Comparison of ENCODE assay signal across 25 mouse cellular contexts in genomic region chr11:4768399-4768798, GRCm38 (mm10). TPM values are rescaled to one million over a fixed set of nuclear protein-coding genes. Genes with fewer than 3 reads are reported as not detected.
DNase-seq lines count a peak whose midpoint lies in the region; ATAC-seq and TF ChIP-seq lines count a peak whose summit lies in the region.
"Had no signal": no experiment of that assay in that cellular context is flagged by ENCODE, and none has a peak within 500 bp of the region (broad histone marks: within the 10 kb centered on the region; RNA-seq: fewer than 3 reads in every experiment).

No protein-coding gene starts in this region.

- H3K27me3 ChIP-seq in forebrain, embryonic 14.5 days (replicated peaks; ENCODE audit: control insufficient read depth, insufficient read depth, low read length): no peaks in the 10 kb centered on the region
- H3K27me3 ChIP-seq in forebrain, embryonic 12.5 days: no peaks in the 10 kb centered on the region
- H3K27me3 ChIP-seq in forebrain, postnatal 0 days (ENCODE audit: insufficient read depth, low read length): no peaks in the 10 kb centered on the region
- no peaks in the 10 kb centered on the region for H3K27me3 ChIP-seq in forebrain, embryonic 11.5 days (ENCODE audit: control insufficient read depth, insufficient read depth, low read length)
- H3K27me3 ChIP-seq: embryonic facial prominence, embryonic 12.5 days; hindbrain, embryonic 15.5 days had no signal

- WGBS in forebrain, embryonic 14.5 days: 79% methylated on average over 4 of the region's 4 CpGs
- WGBS in forebrain, embryonic 12.5 days: 83% methylated on average over 4 of the region's 4 CpGs
- WGBS in forebrain, postnatal 0 days: 63% methylated on average over 4 of the region's 4 CpGs
- 86% methylated on average over 4 of the region's 4 CpGs for WGBS in forebrain, embryonic 11.5 days

- no peaks in the 10 kb centered on the region for H3K9me3 ChIP-seq in forebrain, embryonic 14.5 days (replicated peaks; ENCODE audit: control insufficient read depth, low read length)
- H3K9me3 ChIP-seq in forebrain, embryonic 12.5 days: no peaks in the 10 kb centered on the region
- H3K9me3 ChIP-seq in forebrain, postnatal 0 days (ENCODE audit: low read length): no peaks in the 10 kb centered on the region
- H3K9me3 ChIP-seq in forebrain, embryonic 11.5 days (ENCODE audit: control insufficient read depth, low read length): no peaks in the 10 kb centered on the region
- H3K9me3 ChIP-seq: embryonic facial prominence, embryonic 12.5 days; embryonic facial prominence, embryonic 15.5 days; hindbrain, embryonic 12.5 days; hindbrain, embryonic 15.5 days had no signal

- H3K36me3 ChIP-seq in forebrain, embryonic 14.5 days (ENCODE audit: control insufficient read depth, insufficient read depth, low read length): peaks cover 24% of the 10 kb centered on the region
- H3K36me3 ChIP-seq in forebrain, embryonic 12.5 days (replicated peaks): peaks cover 42% of the 10 kb centered on the region
- peaks cover 19% of the 10 kb centered on the region; the same call in 1 of the 2 replicates for H3K36me3 ChIP-seq in forebrain, postnatal 0 days (ENCODE audit: insufficient read depth)
- H3K36me3 ChIP-seq in forebrain, embryonic 11.5 days (ENCODE audit: control insufficient read depth, insufficient read depth, low read length): no peaks in the 10 kb centered on the region; the same call in 1 of the 2 replicates
- H3K36me3 ChIP-seq: hindbrain, embryonic 15.5 days had no signal

- H3K9ac ChIP-seq in forebrain, embryonic 14.5 days (ENCODE audit: low read length): no peak overlapping the region
- no peak overlapping the region for H3K9ac ChIP-seq in forebrain, embryonic 12.5 days
- no peak overlapping the region for H3K9ac ChIP-seq in forebrain, postnatal 0 days
- no peak overlapping the region for H3K9ac ChIP-seq in forebrain, embryonic 11.5 days (ENCODE audit: low read length)
- H3K9ac ChIP-seq: embryonic facial prominence, embryonic 12.5 days; embryonic facial prominence, embryonic 15.5 days; hindbrain, embryonic 12.5 days; hindbrain, embryonic 15.5 days had no signal

- H3K4me1 ChIP-seq in forebrain, embryonic 14.5 days (ENCODE audit: control insufficient read depth, insufficient read depth, low read length): no peaks in the 10 kb centered on the region
- peaks cover 17% of the 10 kb centered on the region; the same call in 1 of the 2 replicates for H3K4me1 ChIP-seq in forebrain, embryonic 12.5 days
- 0 out of 2 replicates have a peak, but pooled peaks cover 5% of the 10 kb centered on the region for H3K4me1 ChIP-seq in forebrain, postnatal 0 days (ENCODE audit: insufficient read depth)
- no peaks in the 10 kb centered on the region; the same call in 1 of the 2 replicates for H3K4me1 ChIP-seq in forebrain, embryonic 11.5 days (replicated peaks; ENCODE audit: control insufficient read depth, insufficient read depth, low read length)
- H3K4me1 ChIP-seq: embryonic facial prominence, embryonic 12.5 days; embryonic facial prominence, embryonic 15.5 days had no signal

- no peak overlapping the region for H3K4me2 ChIP-seq in forebrain, embryonic 14.5 days (ENCODE audit: low read length)
- no peak overlapping the region for H3K4me2 ChIP-seq in forebrain, embryonic 12.5 days
- H3K4me2 ChIP-seq in forebrain, postnatal 0 days (ENCODE audit: low read depth): no peak overlapping the region
- H3K4me2 ChIP-seq in forebrain, embryonic 11.5 days (ENCODE audit: low read depth, low read length, severe bottlenecking): no peak overlapping the region
- H3K4me2 ChIP-seq: embryonic facial prominence, embryonic 12.5 days; embryonic facial prominence, embryonic 15.5 days; heart, embryonic 11.5 days; hindbrain, embryonic 12.5 days; hindbrain, embryonic 15.5 days had no signal

- TF ChIP-seq CTCF in forebrain, postnatal 0 days (IDR thresholded peaks at IDR 0.05; ENCODE audit: low read depth): no peak
- TF ChIP-seq CTCF in layer of hippocampus, adult 2 months (conservative IDR thresholded peaks at IDR 0.05): no peak

- no peak for ATAC-seq in forebrain, embryonic 14.5 days
- no peak for ATAC-seq in forebrain, embryonic 12.5 days (ENCODE audit: low FRiP score)
- ATAC-seq in forebrain, postnatal 0 days: peak; percentile 58; the same call in 1 of the 2 replicates
- ATAC-seq in forebrain, embryonic 11.5 days (replicated peaks; ENCODE audit: low FRiP score): no peak
- ATAC-seq: activated CD4-positive, CD25-positive, alpha-beta regulatory T cell, adult 4 months; intestine, postnatal 0 days had no signal

- DNase-seq in forebrain, embryonic 14.5 days (ENCODE audit: low spot score): no peak
- peak; percentile 55 for DNase-seq in forebrain, postnatal 0 days
- no peak for DNase-seq in forebrain, embryonic 11.5 days (ENCODE audit: low spot score)
- no peak for DNase-seq in layer of hippocampus, adult 2 months (ENCODE audit: low spot score in 2 of 2)
- DNase-seq in layer of hippocampus, adult 11-12 months (ENCODE audit: low spot score): no peak
- no peak for DNase-seq in lung, postnatal 25 days (ENCODE audit: low spot score)
- DNase-seq: adrenal gland, adult 2 months; adrenal gland, postnatal 14 days; cerebellum, adult 11 months; cerebellum, adult 2 months; cerebellum, adult 9-11 months; cerebellum, postnatal 25 days; heart, adult 11 months had no signal

- peak overlapping the region; percentile 79; the same call in 1 of the 2 replicates for H3K27ac ChIP-seq in forebrain, embryonic 14.5 days (ENCODE audit: low read depth, low read length)
- no peak overlapping the region for H3K27ac ChIP-seq in forebrain, embryonic 12.5 days
- H3K27ac ChIP-seq in forebrain, postnatal 0 days (ENCODE audit: low read depth, low read length): peak overlapping the region; percentile 76
- H3K27ac ChIP-seq in forebrain, embryonic 11.5 days (ENCODE audit: low read depth, low read length): no peak overlapping the region
- H3K27ac ChIP-seq in layer of hippocampus, adult 2 months: peak overlapping the region; percentile 78
- H3K27ac ChIP-seq: embryonic facial prominence, embryonic 12.5 days; embryonic facial prominence, embryonic 15.5 days; hindbrain, embryonic 12.5 days; hindbrain, embryonic 15.5 days had no signal

- no peak overlapping the region for H3K4me3 ChIP-seq in forebrain, embryonic 14.5 days (ENCODE audit: low read depth, low read length)
- H3K4me3 ChIP-seq in forebrain, embryonic 12.5 days (replicated peaks): no peak overlapping the region
- H3K4me3 ChIP-seq in forebrain, postnatal 0 days (ENCODE audit: low read depth, low read length): no peak overlapping the region
- H3K4me3 ChIP-seq in forebrain, embryonic 11.5 days (ENCODE audit: low read depth, low read length): no peak overlapping the region
- no peak overlapping the region for H3K4me3 ChIP-seq in layer of hippocampus, adult 2 months
- H3K4me3 ChIP-seq: embryonic facial prominence, embryonic 12.5 days; embryonic facial prominence, embryonic 15.5 days; hindbrain, embryonic 12.5 days; hindbrain, embryonic 15.5 days had no signal

RNA-seq across cellular contexts. Expression of gene Cabp7, which starts 21.8 kb away (rescaled TPM):
- 1.4 and 1.5 TPM in 2 replicates for polyA plus RNA-seq in forebrain, embryonic 14.5 days (2014; fragmentation: Nextera tagmentation; extraction: Ambion mirVana)
- 0.62 and 0.64 TPM in 2 replicates for polyA plus RNA-seq in forebrain, embryonic 12.5 days (2016; fragmentation: Nextera tagmentation; extraction: Ambion mirVana)
- total RNA-seq in forebrain, postnatal 0 days (2014; rRNA removed): 5.3 and 5.5 TPM in 2 replicates
- 1.3 and 1.6 TPM in 2 replicates for polyA plus RNA-seq in forebrain, postnatal 0 days (2015; fragmentation: Nextera tagmentation; extraction: Ambion mirVana)
- 0.57 and 0.79 TPM in 2 replicates for polyA plus RNA-seq in forebrain, embryonic 11.5 days (2014; fragmentation: Nextera tagmentation; extraction: Ambion mirVana)
- total RNA-seq in layer of hippocampus, adult 2 months (2021): 100 to 1,000 TPM; 309 to 329 TPM
- total RNA-seq: common myeloid progenitor, adult 5-6 weeks; heart, adult 8-10 months; heart, postnatal 25 days; hematopoietic stem cell, adult 5-6 weeks had no signal

Comparison
In these comparisons a context has a peak if more than half of its experiments do, and no peak if none do; other contexts are left out.
1. H3K27ac ChIP-seq: peak in forebrain, embryonic 14.5 days (single experiment), forebrain, postnatal 0 days (single experiment) and layer of hippocampus, adult 2 months (single experiment); none in forebrain, embryonic 12.5 days (single experiment) and forebrain, embryonic 11.5 days (single experiment).